ENCODE assay signal across 8 mouse cellular contexts in genomic region chr5:125392176-125392575, GRCm38 (mm10). TPM values are rescaled to one million over a fixed set of nuclear protein-coding genes. Genes with fewer than 3 reads are reported as not detected.
DNase-seq lines count a peak whose midpoint lies in the region; ATAC-seq and TF ChIP-seq lines count a peak whose summit lies in the region.
"Not testable (repeated sequence)": the region's sequence is repeated elsewhere in the genome, so short reads cannot be mapped to it uniquely, and the experiment has no call there.

No protein-coding gene starts in this region.

- TF ChIP-seq POLR2A in MEL (IDR thresholded peaks at IDR 0.05; ENCODE audit: control insufficient read depth in 1 of 2, insufficient read depth in 1 of 2, low read depth in 1 of 2, low read length in 2 of 2, poor library complexity in 1 of 2); heart, adult 2 months (IDR thresholded peaks at IDR 0.05; ENCODE audit: insufficient read depth, low read depth, low read length); spleen, adult 2 months (IDR thresholded peaks at IDR 0.05; ENCODE audit: low read depth, low read length): not testable (repeated sequence)

- not testable (repeated sequence) for TF ChIP-seq CTCF in MEL (IDR thresholded peaks at IDR 0.05 in 2 of 3, conservative IDR thresholded peaks at IDR 0.05 in 1 of 3; ENCODE audit: control insufficient read depth in 1 of 3, insufficient read depth in 1 of 3, low read depth in 2 of 3, low read length in 3 of 3, poor library complexity in 1 of 3, severe bottlenecking in 1 of 3); heart, adult 2 months (IDR thresholded peaks at IDR 0.05); liver, embryonic 14.5 days (IDR thresholded peaks at IDR 0.05; ENCODE audit: low read depth); spleen, adult 2 months (IDR thresholded peaks at IDR 0.05; ENCODE audit: extremely low read depth, insufficient read depth, insufficient read length, insufficient replicate concordance)

- H3K9ac ChIP-seq in MEL (ENCODE audit: control insufficient read depth, low read depth, low read length, poor library complexity, severe bottlenecking); embryonic facial prominence, embryonic 13.5 days; heart, adult 2 months (ENCODE audit: low read depth, low read length); hindbrain, embryonic 14.5 days; kidney, embryonic 16.5 days (replicated peaks; ENCODE audit: low read length); liver, embryonic 14.5 days (replicated peaks); midbrain, embryonic 12.5 days (replicated peaks): not testable (repeated sequence)

- H3K4me1 ChIP-seq in MEL (ENCODE audit: control insufficient read depth in 1 of 2, insufficient read depth in 2 of 2, low read length in 2 of 2): peaks cover 9 to 40% of the 10 kb centered on the region in 2 experiments
- H3K4me1 ChIP-seq in embryonic facial prominence, embryonic 13.5 days: peaks cover 42% of the 10 kb centered on the region
- peaks cover 11% of the 10 kb centered on the region for H3K4me1 ChIP-seq in heart, adult 2 months (ENCODE audit: control insufficient read depth, insufficient read depth, low read length)
- peaks cover 35% of the 10 kb centered on the region for H3K4me1 ChIP-seq in hindbrain, embryonic 14.5 days (replicated peaks; ENCODE audit: control insufficient read depth, insufficient read depth, low read length)
- peaks cover 40% of the 10 kb centered on the region for H3K4me1 ChIP-seq in kidney, embryonic 16.5 days (ENCODE audit: insufficient read depth, low read length)
- peaks cover 20 to 38% of the 10 kb centered on the region in 2 experiments for H3K4me1 ChIP-seq in liver, embryonic 14.5 days (replicated peaks; ENCODE audit: control insufficient read depth in 2 of 2, insufficient read depth in 2 of 2, low read length in 1 of 2)
- H3K4me1 ChIP-seq in midbrain, embryonic 12.5 days: peaks cover 36% of the 10 kb centered on the region
- not testable (repeated sequence) for H3K4me1 ChIP-seq in spleen, adult 2 months (ENCODE audit: control insufficient read depth, insufficient read depth, insufficient read length)

- not testable (repeated sequence) for TF ChIP-seq EP300 in MEL (IDR thresholded peaks at IDR 0.05; ENCODE audit: low read depth in 1 of 2, low read length in 2 of 2); heart, adult 2 months (IDR thresholded peaks at IDR 0.05; ENCODE audit: insufficient read depth, low read depth, low read length); liver, embryonic 14.5 days (IDR thresholded peaks at IDR 0.05; ENCODE audit: low read depth)

- intact Hi-C loops in heart, adult 2 months (cut with DNase I): not testable (repeated sequence)

- ATAC-seq in embryonic facial prominence, embryonic 13.5 days (ENCODE audit: insufficient number of reproducible peaks, insufficient read depth, low FRiP score, low TSS enrichment, low read depth); hindbrain, embryonic 14.5 days (ENCODE audit: low FRiP score); kidney, embryonic 16.5 days (ENCODE audit: low FRiP score, low TSS enrichment); liver, embryonic 14.5 days (ENCODE audit: insufficient read depth); midbrain, embryonic 12.5 days (ENCODE audit: low FRiP score, low read depth): not testable (repeated sequence)

- peaks cover 7 to 35% of the 10 kb centered on the region in 2 experiments for H3K36me3 ChIP-seq in MEL (ENCODE audit: control insufficient read depth in 1 of 2, insufficient read depth in 2 of 2, low read length in 2 of 2)
- not testable (repeated sequence) for H3K36me3 ChIP-seq in embryonic facial prominence, embryonic 13.5 days; hindbrain, embryonic 14.5 days (replicated peaks; ENCODE audit: control insufficient read depth, insufficient read depth); kidney, embryonic 16.5 days (ENCODE audit: insufficient read depth, low read length); liver, embryonic 14.5 days (replicated peaks; ENCODE audit: control insufficient read depth, insufficient read depth, low read depth); midbrain, embryonic 12.5 days; spleen, adult 2 months (ENCODE audit: control insufficient read depth, insufficient read depth, low read length)
- H3K36me3 ChIP-seq in heart, adult 2 months (ENCODE audit: control insufficient read depth, insufficient read depth, low read length): peaks cover 14% of the 10 kb centered on the region

- peak overlapping the region; percentile 22 for H3K27ac ChIP-seq in MEL (ENCODE audit: control insufficient read depth, low read depth, low read length)
- peak overlapping the region; percentile 98 for H3K27ac ChIP-seq in embryonic facial prominence, embryonic 13.5 days
- H3K27ac ChIP-seq in heart, adult 2 months: peak overlapping the region; percentile 99
- H3K27ac ChIP-seq in hindbrain, embryonic 14.5 days: peak overlapping the region; percentile 100
- peak overlapping the region; percentile 100 for H3K27ac ChIP-seq in kidney, embryonic 16.5 days (ENCODE audit: low read length)
- peak overlapping the region; percentile 90 for H3K27ac ChIP-seq in liver, embryonic 14.5 days
- H3K27ac ChIP-seq in midbrain, embryonic 12.5 days (replicated peaks): peak overlapping the region; percentile 100
- H3K27ac ChIP-seq in spleen, adult 2 months (ENCODE audit: insufficient read depth, low read length): peak overlapping the region; percentile 74; the same call in 1 of the 2 replicates

- 90% methylated on average over 4 of the region's 4 CpGs for WGBS in embryonic facial prominence, embryonic 13.5 days
- WGBS in heart, adult 2 months: 92% methylated on average over 4 of the region's 4 CpGs
- 93% methylated on average over 4 of the region's 4 CpGs for WGBS in hindbrain, embryonic 14.5 days
- WGBS in kidney, embryonic 16.5 days: 90% methylated on average over 4 of the region's 4 CpGs
- 81% methylated on average over 4 of the region's 4 CpGs for WGBS in liver, embryonic 14.5 days (ENCODE audit: insufficient replicate concordance)
- 92% methylated on average over 4 of the region's 4 CpGs for WGBS in midbrain, embryonic 12.5 days
- WGBS in spleen, adult 2 months: 80% methylated on average over 4 of the region's 4 CpGs

- H3K27me3 ChIP-seq in MEL (ENCODE audit: control insufficient read depth in 1 of 2, insufficient read depth in 2 of 2, low read length in 2 of 2); embryonic facial prominence, embryonic 13.5 days; heart, adult 2 months (ENCODE audit: control insufficient read depth, insufficient read depth, low read length); hindbrain, embryonic 14.5 days (ENCODE audit: control insufficient read depth, insufficient read depth, low read length); kidney, embryonic 16.5 days (ENCODE audit: insufficient read depth, low read length); liver, embryonic 14.5 days (ENCODE audit: control insufficient read depth, insufficient read depth, low read length); midbrain, embryonic 12.5 days; spleen, adult 2 months (ENCODE audit: control insufficient read depth, insufficient read depth, low read length): not testable (repeated sequence)

- peaks cover 23% of the 10 kb centered on the region for H3K79me2 ChIP-seq in MEL (ENCODE audit: control insufficient read depth, insufficient read depth, low read length, poor library complexity)
- not testable (repeated sequence) for H3K79me2 ChIP-seq in heart, adult 2 months (replicated peaks; ENCODE audit: control insufficient read depth, insufficient read depth, low read length)

- DNase-seq in MEL (ENCODE audit: low read depth, low spot score); heart, adult 2 months; hindbrain, embryonic 14.5 days (ENCODE audit: low spot score); liver, embryonic 14.5 days (ENCODE audit: low read depth in 3 of 3, low spot score in 3 of 3); spleen, adult 2 months (ENCODE audit: low read depth in 1 of 2, low spot score in 2 of 2): not testable (repeated sequence)

- not testable (repeated sequence) for H3K4me2 ChIP-seq in embryonic facial prominence, embryonic 13.5 days; hindbrain, embryonic 14.5 days (replicated peaks); kidney, embryonic 16.5 days (replicated peaks; ENCODE audit: low read depth, low read length); midbrain, embryonic 12.5 days (replicated peaks)
- peak overlapping the region; percentile 69 for H3K4me2 ChIP-seq in liver, embryonic 14.5 days (ENCODE audit: low read depth)

- not testable (repeated sequence) for H3K4me3 ChIP-seq in MEL (ENCODE audit: control insufficient read depth in 1 of 2, insufficient read depth in 1 of 2, low read depth in 2 of 2, low read length in 2 of 2); embryonic facial prominence, embryonic 13.5 days; hindbrain, embryonic 14.5 days (replicated peaks; ENCODE audit: low read length); kidney, embryonic 16.5 days (ENCODE audit: low read length); liver, embryonic 14.5 days (ENCODE audit: insufficient read depth in 1 of 2, low read depth in 2 of 2, low read length in 2 of 2); midbrain, embryonic 12.5 days; spleen, adult 2 months (ENCODE audit: extremely low read depth, insufficient read depth, insufficient read length)
- H3K4me3 ChIP-seq in heart, adult 2 months: peak overlapping the region; percentile 32

- TF ChIP-seq RAD21 in MEL (IDR thresholded peaks at IDR 0.05; ENCODE audit: low read depth, low read length): not testable (repeated sequence)

- H3K9me3 ChIP-seq in MEL (replicated peaks; ENCODE audit: insufficient read depth, low read length); embryonic facial prominence, embryonic 13.5 days; hindbrain, embryonic 14.5 days (ENCODE audit: control insufficient read depth, low read length); kidney, embryonic 16.5 days (ENCODE audit: low read length); liver, embryonic 14.5 days (ENCODE audit: control insufficient read depth, low read length); midbrain, embryonic 12.5 days: not testable (repeated sequence)

RNA-seq across cellular contexts. Expression of gene Ubc, which starts 2.2 kb away (rescaled TPM):
- total RNA-seq in MEL (2012; rRNA removed): 511 and 526 TPM in 2 replicates
- polyA plus RNA-seq in MEL (2012; ENCODE audit: insufficient read depth in 1 of 2, insufficient read length in 2 of 2, low read depth in 1 of 2, low replicate concordance in 2 of 2, missing spikeins in 1 of 2): 1,000 to 10,000 TPM in 1 of 2 experiments, 100 to 1,000 TPM in 1; 113 to 1,075 TPM
- polyA plus RNA-seq in embryonic facial prominence, embryonic 13.5 days (2015; fragmentation: Nextera tagmentation; extraction: Ambion mirVana): 979 and 1,012 TPM in 2 replicates
- total RNA-seq in heart, adult 2 months (2021): 1,000 to 10,000 TPM in 1 of 2 experiments, 100 to 1,000 TPM in 1; 894 to 1,473 TPM
- 664 and 1,033 TPM in 2 replicates for polyA plus RNA-seq in heart, adult 2 months (2012; rRNA removed)
- 1,333 and 1,355 TPM in 2 replicates for polyA plus RNA-seq in hindbrain, embryonic 14.5 days (2014; fragmentation: Nextera tagmentation; extraction: Ambion mirVana)
- 1,279 and 1,344 TPM in 2 replicates for polyA plus RNA-seq in kidney, embryonic 16.5 days (2015; fragmentation: Nextera tagmentation; extraction: Ambion mirVana)
- polyA plus RNA-seq in liver, embryonic 14.5 days (2012; rRNA removed): 155 and 221 TPM in 2 replicates
- polyA plus RNA-seq in liver, embryonic 14.5 days (2014; fragmentation: Nextera tagmentation; extraction: Ambion mirVana): 313 and 374 TPM in 2 replicates
- 1,111 and 1,158 TPM in 2 replicates for polyA plus RNA-seq in midbrain, embryonic 12.5 days (2016; fragmentation: Nextera tagmentation; extraction: Ambion mirVana)
- 316 and 423 TPM in 2 replicates for polyA plus RNA-seq in spleen, adult 2 months (2012; rRNA removed)

RNA-seq across cellular contexts. Expression of gene Gm10382, which starts 3.1 kb away (rescaled TPM):
- 0.65 TPM in 2 replicates for total RNA-seq in MEL (2012; rRNA removed)
- under 1 TPM in 1 of 2 experiments, not detected in 1; 0.96 TPM for polyA plus RNA-seq in MEL (2012; ENCODE audit: insufficient read depth in 1 of 2, insufficient read length in 2 of 2, low read depth in 1 of 2, low replicate concordance in 2 of 2, missing spikeins in 1 of 2)
- 0.29 and 0.34 TPM in 2 replicates for polyA plus RNA-seq in embryonic facial prominence, embryonic 13.5 days (2015; fragmentation: Nextera tagmentation; extraction: Ambion mirVana)
- total RNA-seq in heart, adult 2 months (2021): under 1 TPM in 1 of 2 experiments, not detected in 1; 0.21 TPM
- polyA plus RNA-seq in heart, adult 2 months (2012; rRNA removed): 0.12 and 0.23 TPM in 2 replicates
- 0.63 TPM in 1 of 2 replicates, not detected in the other for polyA plus RNA-seq in hindbrain, embryonic 14.5 days (2014; fragmentation: Nextera tagmentation; extraction: Ambion mirVana)
- polyA plus RNA-seq in kidney, embryonic 16.5 days (2015; fragmentation: Nextera tagmentation; extraction: Ambion mirVana): 0.34 and 0.51 TPM in 2 replicates
- polyA plus RNA-seq in liver, embryonic 14.5 days (2012; rRNA removed): 0.05 and 0.10 TPM in 2 replicates
- polyA plus RNA-seq in liver, embryonic 14.5 days (2014; fragmentation: Nextera tagmentation; extraction: Ambion mirVana): not detected in 2 replicates
- polyA plus RNA-seq in midbrain, embryonic 12.5 days (2016; fragmentation: Nextera tagmentation; extraction: Ambion mirVana): 0.43 and 0.68 TPM in 2 replicates
- 0.08 and 0.15 TPM in 2 replicates for polyA plus RNA-seq in spleen, adult 2 months (2012; rRNA removed)

RNA-seq across cellular contexts. Expression of gene Dhx37, which starts 41.7 kb away (rescaled TPM):
- 26.0 and 27.4 TPM in 2 replicates for total RNA-seq in MEL (2012; rRNA removed)
- polyA plus RNA-seq in MEL (2012; ENCODE audit: insufficient read depth in 1 of 2, insufficient read length in 2 of 2, low read depth in 1 of 2, low replicate concordance in 2 of 2, missing spikeins in 1 of 2): 100 to 1,000 TPM in 1 of 2 experiments, 10 to 100 TPM in 1; 55.3 to 549 TPM
- 13.9 and 14.7 TPM in 2 replicates for polyA plus RNA-seq in embryonic facial prominence, embryonic 13.5 days (2015; fragmentation: Nextera tagmentation; extraction: Ambion mirVana)
- total RNA-seq in heart, adult 2 months (2021): 10 to 100 TPM; 11.1 to 12.4 TPM
- polyA plus RNA-seq in heart, adult 2 months (2012; rRNA removed): 14.8 and 15.7 TPM in 2 replicates
- polyA plus RNA-seq in hindbrain, embryonic 14.5 days (2014; fragmentation: Nextera tagmentation; extraction: Ambion mirVana): 6.8 and 10.2 TPM in 2 replicates
- polyA plus RNA-seq in kidney, embryonic 16.5 days (2015; fragmentation: Nextera tagmentation; extraction: Ambion mirVana): 10.4 and 14.2 TPM in 2 replicates
- 5.5 and 8.1 TPM in 2 replicates for polyA plus RNA-seq in liver, embryonic 14.5 days (2012; rRNA removed)
- 2.0 and 2.2 TPM in 2 replicates for polyA plus RNA-seq in liver, embryonic 14.5 days (2014; fragmentation: Nextera tagmentation; extraction: Ambion mirVana)
- 14.8 and 16.4 TPM in 2 replicates for polyA plus RNA-seq in midbrain, embryonic 12.5 days (2016; fragmentation: Nextera tagmentation; extraction: Ambion mirVana)
- polyA plus RNA-seq in spleen, adult 2 months (2012; rRNA removed): 17.0 and 21.0 TPM in 2 replicates

RNA-seq across cellular contexts. Expression of gene Bri3bp, which starts 49.2 kb away (rescaled TPM):
- total RNA-seq in MEL (2012; rRNA removed): 87.6 and 88.6 TPM in 2 replicates
- polyA plus RNA-seq in MEL (2012; ENCODE audit: insufficient read depth in 1 of 2, insufficient read length in 2 of 2, low read depth in 1 of 2, low replicate concordance in 2 of 2, missing spikeins in 1 of 2): 100 to 1,000 TPM in 1 of 2 experiments, 10 to 100 TPM in 1; 73.7 to 264 TPM
- 33.5 and 36.1 TPM in 2 replicates for polyA plus RNA-seq in embryonic facial prominence, embryonic 13.5 days (2015; fragmentation: Nextera tagmentation; extraction: Ambion mirVana)
- total RNA-seq in heart, adult 2 months (2021): 10 to 100 TPM; 52.2 to 52.4 TPM
- polyA plus RNA-seq in heart, adult 2 months (2012; rRNA removed): 31.4 and 31.5 TPM in 2 replicates
- polyA plus RNA-seq in hindbrain, embryonic 14.5 days (2014; fragmentation: Nextera tagmentation; extraction: Ambion mirVana): 34.3 and 36.7 TPM in 2 replicates
- 44.4 and 46.1 TPM in 2 replicates for polyA plus RNA-seq in kidney, embryonic 16.5 days (2015; fragmentation: Nextera tagmentation; extraction: Ambion mirVana)
- 3.7 and 4.9 TPM in 2 replicates for polyA plus RNA-seq in liver, embryonic 14.5 days (2012; rRNA removed)
- 16.4 and 21.1 TPM in 2 replicates for polyA plus RNA-seq in liver, embryonic 14.5 days (2014; fragmentation: Nextera tagmentation; extraction: Ambion mirVana)
- 35.5 and 41.2 TPM in 2 replicates for polyA plus RNA-seq in midbrain, embryonic 12.5 days (2016; fragmentation: Nextera tagmentation; extraction: Ambion mirVana)
- 21.2 and 21.5 TPM in 2 replicates for polyA plus RNA-seq in spleen, adult 2 months (2012; rRNA removed)

RNA-seq across cellular contexts. Expression of gene Scarb1, which starts 51.3 kb away (rescaled TPM):
- 51.4 and 53.1 TPM in 2 replicates for total RNA-seq in MEL (2012; rRNA removed)
- 10 to 100 TPM in 1 of 2 experiments, not detected in 1; 98.3 TPM for polyA plus RNA-seq in MEL (2012; ENCODE audit: insufficient read depth in 1 of 2, insufficient read length in 2 of 2, low read depth in 1 of 2, low replicate concordance in 2 of 2, missing spikeins in 1 of 2)
- 53.9 and 55.6 TPM in 2 replicates for polyA plus RNA-seq in embryonic facial prominence, embryonic 13.5 days (2015; fragmentation: Nextera tagmentation; extraction: Ambion mirVana)
- total RNA-seq in heart, adult 2 months (2021): 10 to 100 TPM; 23.6 to 27.8 TPM
- polyA plus RNA-seq in heart, adult 2 months (2012; rRNA removed): 55.5 and 77.5 TPM in 2 replicates
- polyA plus RNA-seq in hindbrain, embryonic 14.5 days (2014; fragmentation: Nextera tagmentation; extraction: Ambion mirVana): 36.5 and 39.9 TPM in 2 replicates
- polyA plus RNA-seq in kidney, embryonic 16.5 days (2015; fragmentation: Nextera tagmentation; extraction: Ambion mirVana): 91.8 and 103 TPM in 2 replicates
- 50.1 and 54.1 TPM in 2 replicates for polyA plus RNA-seq in liver, embryonic 14.5 days (2012; rRNA removed)
- polyA plus RNA-seq in liver, embryonic 14.5 days (2014; fragmentation: Nextera tagmentation; extraction: Ambion mirVana): 41.6 and 50.6 TPM in 2 replicates
- polyA plus RNA-seq in midbrain, embryonic 12.5 days (2016; fragmentation: Nextera tagmentation; extraction: Ambion mirVana): 27.8 and 30.2 TPM in 2 replicates
- 76.0 and 93.6 TPM in 2 replicates for polyA plus RNA-seq in spleen, adult 2 months (2012; rRNA removed)

Comparison
In these comparisons a context has a peak if more than half of its experiments do, and no peak if none do; other contexts are left out.
1. H3K27ac ChIP-seq: peak in every context shown above with its lines; median percentile 100 in hindbrain, embryonic 14.5 days; 100 in kidney, embryonic 16.5 days; 100 in midbrain, embryonic 12.5 days; 99 in heart, adult 2 months; 98 in embryonic facial prominence, embryonic 13.5 days; 90 in liver, embryonic 14.5 days; 74 in spleen, adult 2 months; 22 in MEL.